Mouse (Mus musculus): ENCODE results near the gene Kpna7. TPM values are rescaled to one million over a fixed set of nuclear protein-coding genes. Genes with fewer than 3 reads are reported as not detected.
A peak's percentile ranks its signal among the peaks of the same experiment; 100 is the strongest.

Gene Kpna7
- polyA plus RNA-seq, 1 experiment from 2014 or later, result not detected

DNA sequence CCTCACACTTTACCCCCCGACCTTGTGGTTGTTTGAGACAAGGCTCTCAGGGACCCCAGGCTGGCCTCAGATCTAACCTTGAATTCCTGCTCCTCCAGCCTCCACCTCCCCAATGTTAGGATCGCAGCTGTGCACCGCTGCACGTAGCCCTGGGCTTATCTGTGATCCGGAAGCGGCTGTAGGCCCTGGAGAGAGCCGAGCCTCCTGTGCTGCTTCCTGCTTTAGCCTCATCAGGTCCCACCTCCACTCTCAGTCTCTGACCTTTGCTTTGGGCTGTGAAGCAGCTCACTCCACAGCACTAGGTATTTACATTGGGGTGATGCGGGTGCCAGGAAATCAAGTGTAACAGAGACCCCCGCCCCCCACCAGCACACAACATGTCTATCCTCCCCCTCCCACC is 79.3 kb downstream of the Kpna7 start:
- Histone ChIP-seq H3K4me3 (no peak overlapping the region), H3K9me3 (no peaks in the 10 kb centered on the region), H3K27ac (no peak overlapping the region), H3K36me3 (no peaks in the 10 kb centered on the region), H3K9ac (no peak overlapping the region), H3K4me1 (replicated peaks) (no peaks in the 10 kb centered on the region), H3K27me3 (no peaks in the 10 kb centered on the region), H3K4me2 (no peak overlapping the region)
- WGBS, result 89% methylated on average over 9 of the region's 9 CpGs
- ATAC-seq (ENCODE audit: low FRiP score), result no peak

DNA sequence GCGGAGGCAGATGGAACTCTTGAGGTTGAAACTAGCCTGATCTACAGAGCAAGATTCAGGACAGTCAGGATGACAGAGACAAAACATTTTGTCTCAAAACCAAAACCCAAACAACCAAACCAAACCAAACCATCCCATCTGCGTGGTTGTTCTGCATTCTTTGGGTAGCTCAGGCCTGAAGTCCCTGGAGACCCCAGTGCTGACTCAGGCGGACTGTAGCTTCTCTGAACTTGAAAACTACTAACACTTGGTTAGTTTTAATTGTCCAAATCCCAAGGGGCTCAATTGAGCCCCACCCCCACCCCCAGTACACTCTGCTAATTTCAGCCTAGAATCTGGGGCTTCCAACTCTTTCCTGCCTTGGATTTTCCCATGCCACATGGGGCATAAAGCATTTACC is 80.5 kb downstream of the Kpna7 start:
- Histone ChIP-seq H3K4me1 (replicated peaks) (no peaks in the 10 kb centered on the region), H3K36me3 (no peaks in the 10 kb centered on the region), H3K9ac (no peak overlapping the region), H3K4me3 (no peak overlapping the region), H3K27me3 (no peaks in the 10 kb centered on the region), H3K4me2 (no peak overlapping the region), H3K27ac (no peak overlapping the region), H3K9me3 (no peaks in the 10 kb centered on the region)
- no peak for ATAC-seq (ENCODE audit: low FRiP score)
- 85% methylated on average over 3 of the region's 3 CpGs for WGBS

DNA sequence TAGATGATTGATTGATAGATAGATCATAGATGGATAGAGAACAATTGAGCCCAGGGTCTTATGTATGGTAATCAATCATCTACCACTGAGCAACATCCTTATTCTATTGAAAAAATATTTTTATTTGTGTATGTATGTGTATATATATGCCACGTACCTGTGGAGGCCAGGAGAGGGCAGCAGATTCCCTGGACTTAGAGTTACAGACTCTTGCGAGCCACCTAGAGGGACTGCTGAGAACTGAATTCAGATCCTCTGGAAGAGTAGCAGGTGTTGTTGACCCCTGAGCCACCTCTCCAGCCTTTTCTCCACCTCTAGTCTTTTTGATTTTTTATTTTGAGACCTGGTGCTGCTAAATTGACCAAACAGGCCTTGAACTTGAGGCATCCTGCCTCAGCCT is 85.3 kb downstream of the Kpna7 start:
- H3K9me3 ChIP-seq, result no peaks in the 10 kb centered on the region
- H3K36me3 ChIP-seq, result no peaks in the 10 kb centered on the region
- no peaks in the 10 kb centered on the region for H3K4me1 ChIP-seq (replicated peaks)
- H3K4me2 ChIP-seq, result no peak overlapping the region
- ATAC-seq (ENCODE audit: low FRiP score), result no peak
- no peak overlapping the region for H3K9ac ChIP-seq
- no peak overlapping the region for H3K4me3 ChIP-seq
- no peak overlapping the region for H3K27ac ChIP-seq
- no peaks in the 10 kb centered on the region for H3K27me3 ChIP-seq
- 34% methylated on average over 2 of the region's 2 CpGs for WGBS

DNA sequence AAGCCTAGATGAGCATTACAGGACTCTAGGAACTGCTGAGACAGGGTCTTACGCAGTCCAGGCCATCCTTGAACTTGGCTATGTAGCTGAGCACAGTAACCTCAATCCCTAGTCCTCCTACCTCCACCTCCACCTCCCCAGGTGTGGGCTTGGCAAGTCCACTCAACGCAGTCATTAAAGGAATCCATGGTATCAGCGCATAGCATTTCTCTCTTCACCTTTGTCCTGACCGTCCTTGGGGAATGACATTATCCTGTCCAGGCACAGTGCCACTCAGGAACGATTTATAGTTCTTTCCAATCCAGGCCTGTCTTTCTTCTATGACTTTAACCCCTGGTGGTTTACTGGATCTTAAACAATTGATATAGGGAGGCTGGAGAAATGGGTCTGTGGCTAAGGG is 93.3 kb downstream of the Kpna7 start:
- Histone ChIP-seq H3K9me3 (no peaks in the 10 kb centered on the region), H3K4me2 (no peak overlapping the region), H3K27me3 (no peaks in the 10 kb centered on the region), H3K4me3 (no peak overlapping the region), H3K36me3 (no peaks in the 10 kb centered on the region), H3K4me1 (replicated peaks) (no peaks in the 10 kb centered on the region), H3K9ac (no peak overlapping the region), H3K27ac (no peak overlapping the region)
- WGBS, result 84% methylated on average over 5 of the region's 5 CpGs
- ATAC-seq (ENCODE audit: low FRiP score), result no peak

DNA sequence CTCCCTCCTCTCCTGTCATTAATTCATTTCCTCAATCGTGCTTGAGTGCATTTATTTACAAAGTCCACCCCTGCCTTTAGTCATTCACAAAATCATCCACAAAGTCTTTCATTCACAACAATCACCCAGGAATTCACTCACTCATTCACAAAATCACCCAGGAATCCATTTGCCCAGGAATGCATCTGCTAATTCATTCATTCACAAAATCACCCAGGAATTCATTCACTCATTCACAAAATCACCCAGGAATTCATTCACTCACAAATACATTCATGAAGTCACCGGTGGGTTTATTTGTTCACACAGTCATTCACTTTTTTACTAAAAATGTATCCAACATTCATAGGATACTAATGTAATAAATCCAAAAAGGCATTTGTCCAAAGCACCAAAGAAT is 93.8 kb downstream of the Kpna7 start:
- no peaks in the 10 kb centered on the region for H3K36me3 ChIP-seq
- H3K9ac ChIP-seq, result no peak overlapping the region
- no peak overlapping the region for H3K27ac ChIP-seq
- no peaks in the 10 kb centered on the region for H3K27me3 ChIP-seq
- H3K4me3 ChIP-seq, result no peak overlapping the region
- no peak for ATAC-seq (ENCODE audit: low FRiP score)
- H3K9me3 ChIP-seq, result no peaks in the 10 kb centered on the region
- H3K4me2 ChIP-seq, result no peak overlapping the region
- no peaks in the 10 kb centered on the region for H3K4me1 ChIP-seq (replicated peaks)
- WGBS, result 36% methylated on average over 2 of the region's 2 CpGs

DNA sequence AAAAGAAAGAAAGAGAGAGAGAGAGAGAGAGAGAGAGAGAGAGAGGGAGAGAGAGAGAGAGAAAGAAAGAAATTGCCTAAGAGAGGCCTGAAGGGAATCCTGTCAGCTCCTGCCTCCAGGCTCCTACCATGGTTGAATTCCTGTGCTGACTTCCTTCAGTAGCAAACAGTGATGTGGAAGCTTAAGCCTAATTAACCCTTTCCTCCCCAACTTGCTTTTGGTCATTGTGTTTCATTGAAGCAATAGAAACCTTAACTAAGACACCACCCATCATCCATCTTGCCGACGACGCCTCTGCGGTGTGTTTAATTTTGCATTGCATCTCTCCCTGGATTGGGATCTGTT is 94.8 kb downstream of the Kpna7 start:
- Histone ChIP-seq H3K27me3 (no peaks in the 10 kb centered on the region), H3K4me1 (replicated peaks) (no peaks in the 10 kb centered on the region), H3K4me2 (no peak overlapping the region), H3K27ac (no peak overlapping the region), H3K4me3 (no peak overlapping the region), H3K9me3 (0 out of 2 replicates have a peak, but pooled peaks cover 3% of the 10 kb centered on the region), H3K9ac (no peak overlapping the region), H3K36me3 (no peaks in the 10 kb centered on the region)
- WGBS, result 86% methylated on average over 4 of the region's 4 CpGs
- no peak for ATAC-seq (ENCODE audit: low FRiP score)

DNA sequence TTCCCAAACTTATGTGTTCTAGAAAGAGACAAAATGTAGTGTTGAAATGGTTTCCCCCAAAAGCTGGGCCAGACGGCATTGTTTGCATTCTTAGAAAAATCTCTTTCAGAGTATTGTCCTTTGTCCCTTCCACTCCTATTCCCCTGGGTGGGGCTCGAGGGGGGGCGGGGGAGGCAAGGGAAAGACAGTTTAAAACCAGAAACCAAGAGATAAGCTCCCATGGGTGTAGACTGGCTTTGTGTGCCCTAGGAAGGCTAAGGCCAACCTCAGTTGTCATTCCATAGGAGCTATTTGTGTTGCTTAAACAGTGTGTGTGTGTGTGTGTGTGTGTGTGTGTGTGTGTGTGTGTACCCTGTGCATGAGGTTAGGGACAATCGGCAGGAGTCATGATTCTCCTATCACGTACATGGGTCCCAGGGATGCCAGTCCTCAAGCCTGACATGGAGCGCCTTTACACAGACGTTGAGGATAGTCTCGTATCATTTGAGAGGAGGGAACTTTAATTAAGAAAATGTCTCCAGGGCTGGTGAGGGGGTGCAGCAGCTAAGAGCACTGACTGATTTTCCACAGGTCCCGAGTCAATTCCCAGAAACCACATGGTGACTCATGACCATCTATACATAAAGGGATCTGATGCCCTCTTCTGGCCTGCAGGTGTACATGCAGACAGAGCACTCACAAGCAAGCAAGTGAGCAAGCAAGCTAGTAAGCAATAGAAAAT is 95.3 kb downstream of the Kpna7 start:
- H3K36me3 ChIP-seq, result no peaks in the 10 kb centered on the region
- H3K27ac ChIP-seq, result no peak overlapping the region
- no peak overlapping the region for H3K9ac ChIP-seq
- H3K4me3 ChIP-seq, result no peak overlapping the region
- 58% methylated on average over 9 of the region's 9 CpGs for WGBS
- no peak overlapping the region for H3K4me2 ChIP-seq
- peak; percentile 39; the same call in 1 of the 2 replicates for ATAC-seq (ENCODE audit: low FRiP score)
- no peaks in the 10 kb centered on the region for H3K27me3 ChIP-seq
- H3K4me1 ChIP-seq (replicated peaks), result no peaks in the 10 kb centered on the region
- 0 out of 2 replicates have a peak, but pooled peaks cover 4% of the 10 kb centered on the region for H3K9me3 ChIP-seq

DNA sequence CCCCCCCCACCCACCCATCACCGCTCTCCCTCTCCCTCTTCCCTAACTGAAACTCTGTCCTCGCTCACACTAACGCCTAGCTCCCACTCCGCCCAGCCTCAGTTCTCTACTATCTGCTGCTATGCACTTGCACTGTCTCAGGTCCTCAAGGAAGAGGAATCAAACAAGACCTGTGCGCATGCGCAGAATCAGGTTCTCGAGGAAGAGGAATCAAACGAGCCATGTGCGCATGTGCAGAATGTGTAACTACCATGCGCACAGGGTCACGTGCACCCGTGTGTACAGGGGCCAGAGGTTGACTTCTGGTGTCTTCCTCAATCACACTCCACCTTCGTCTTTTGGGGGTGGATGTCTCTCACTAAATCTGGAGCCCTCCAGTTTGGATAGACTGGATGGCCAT is 96.3 kb downstream of the Kpna7 start:
- ATAC-seq (ENCODE audit: low FRiP score), result no peak
- H3K36me3 ChIP-seq, result no peaks in the 10 kb centered on the region
- WGBS, result 95% methylated on average over 13 of the region's 13 CpGs

DNA sequence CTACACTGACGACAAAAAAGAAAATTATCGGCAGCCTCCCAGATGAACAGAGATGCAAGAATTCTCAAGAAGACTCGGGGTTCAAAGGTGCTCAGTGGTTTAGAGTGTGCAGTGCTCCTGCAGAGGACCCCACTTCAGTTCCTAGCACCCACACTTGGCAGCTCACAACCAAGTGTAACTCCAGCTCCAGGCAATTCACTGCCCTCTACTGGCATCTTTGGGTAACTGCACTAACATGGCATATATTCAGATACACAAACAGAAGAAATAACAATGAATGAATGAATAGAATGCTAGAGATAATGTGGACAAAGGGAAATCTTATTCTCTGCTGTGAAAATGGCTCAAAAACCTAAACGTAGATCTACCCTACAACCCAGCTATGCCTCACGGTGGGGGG is 99.0 kb downstream of the Kpna7 start:
- Histone ChIP-seq H3K9me3 (0 out of 2 replicates have a peak, but pooled peaks cover 9% of the 10 kb centered on the region), H3K27me3 (no peaks in the 10 kb centered on the region), H3K27ac (no peak overlapping the region), H3K36me3 (no peaks in the 10 kb centered on the region), H3K4me3 (no peak overlapping the region), H3K9ac (no peak overlapping the region), H3K4me2 (no peak overlapping the region), H3K4me1 (replicated peaks) (no peaks in the 10 kb centered on the region)
- no peak for ATAC-seq (ENCODE audit: low FRiP score)
- 97% methylated on average over 5 of the region's 5 CpGs for WGBS

More for the DNA sequence above, 96.3 kb downstream of the Kpna7 start:
- Histone ChIP-seq H3K9ac (no peak overlapping the region), H3K4me2 (no peak overlapping the region), H3K27me3 (no peaks in the 10 kb centered on the region), H3K4me1 (replicated peaks) (no peaks in the 10 kb centered on the region), H3K9me3 (0 out of 2 replicates have a peak, but pooled peaks cover 9% of the 10 kb centered on the region), H3K27ac (no peak overlapping the region), H3K4me3 (no peak overlapping the region)

DNA sequence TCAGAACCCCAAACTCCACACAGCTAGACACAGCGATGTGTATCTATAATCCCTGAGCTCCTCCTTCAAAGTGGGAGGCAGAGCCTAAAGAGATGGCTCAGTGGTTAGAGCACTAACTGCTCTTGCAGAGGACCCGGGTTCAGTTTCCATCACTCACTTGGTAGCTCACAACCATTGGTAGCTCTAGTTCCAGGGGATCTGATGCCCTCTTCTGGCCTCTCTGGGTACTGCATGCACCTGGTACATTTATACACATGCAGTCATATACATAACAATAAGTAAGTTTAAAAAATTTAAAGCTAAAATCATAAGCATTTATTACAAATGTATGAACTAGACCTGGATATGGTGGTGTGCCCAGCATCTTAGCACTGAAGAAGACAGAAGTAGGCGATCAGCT is 100.6 kb downstream of the Kpna7 start:
- Histone ChIP-seq H3K9ac (no peak overlapping the region), H3K27me3 (no peaks in the 10 kb centered on the region), H3K9me3 (0 out of 2 replicates have a peak, but pooled peaks cover 9% of the 10 kb centered on the region), H3K36me3 (no peaks in the 10 kb centered on the region), H3K4me2 (no peak overlapping the region), H3K4me1 (replicated peaks) (no peaks in the 10 kb centered on the region), H3K4me3 (no peak overlapping the region), H3K27ac (no peak overlapping the region)
- WGBS, result 96% methylated on average over 3 of the region's 3 CpGs
- ATAC-seq (ENCODE audit: low FRiP score), result no peak

DNA sequence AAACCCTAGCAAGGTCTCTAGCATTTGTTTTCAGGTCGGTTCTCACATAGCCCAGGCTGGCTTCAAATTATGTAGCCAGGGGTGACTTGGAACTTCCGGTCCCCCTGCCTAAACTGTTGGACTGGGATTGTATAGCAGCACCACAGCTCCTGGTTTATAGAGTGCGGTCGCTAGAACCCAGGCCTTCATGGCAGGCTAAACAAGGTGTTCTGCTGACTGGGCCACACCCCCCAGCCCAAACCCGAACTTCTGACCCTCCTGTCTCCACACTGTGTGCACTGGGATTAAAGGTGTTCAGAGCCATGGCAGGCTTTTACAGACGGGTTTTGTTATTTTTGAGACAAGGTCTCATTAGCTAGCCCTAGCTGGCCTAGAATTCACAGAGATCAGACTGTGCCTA is 104.7 kb downstream of the Kpna7 start:
- Histone ChIP-seq H3K36me3 (no peaks in the 10 kb centered on the region), H3K27ac (no peak overlapping the region), H3K9me3 (0 out of 2 replicates have a peak, but pooled peaks cover 6% of the 10 kb centered on the region), H3K4me1 (replicated peaks) (no peaks in the 10 kb centered on the region), H3K4me3 (no peak overlapping the region), H3K4me2 (no peak overlapping the region), H3K9ac (no peak overlapping the region), H3K27me3 (no peaks in the 10 kb centered on the region)
- no peak for ATAC-seq (ENCODE audit: low FRiP score)
- 86% methylated on average over 6 of the region's 6 CpGs for WGBS

DNA sequence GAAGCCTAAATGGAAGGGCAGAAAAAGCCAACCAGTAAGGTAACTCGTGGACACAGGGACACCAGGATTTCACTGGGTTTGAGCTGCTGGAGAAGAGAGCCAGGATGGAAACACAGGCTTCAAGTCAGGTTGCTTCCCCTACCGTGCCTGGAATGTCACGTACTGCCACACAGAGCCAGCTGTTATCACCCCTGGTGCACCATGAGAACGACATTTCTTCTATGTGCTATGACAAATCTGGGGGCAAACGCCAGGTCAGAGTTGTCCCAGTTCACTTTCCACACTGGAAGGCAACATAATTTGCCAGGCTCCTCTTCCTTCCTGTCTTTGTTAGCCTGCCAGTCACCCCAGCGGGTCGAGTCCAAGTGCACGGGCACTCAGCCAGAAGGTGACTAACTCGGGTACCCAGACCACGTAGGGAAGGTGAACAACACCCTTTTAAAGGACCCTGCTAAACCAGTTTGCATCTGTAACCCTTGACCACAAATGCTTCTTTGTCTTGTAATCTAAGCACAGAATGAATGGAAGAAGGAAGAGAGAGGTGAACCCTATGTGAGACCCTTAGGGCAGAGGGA is 105.2 kb downstream of the Kpna7 start:
- Histone ChIP-seq H3K9ac (no peak overlapping the region), H3K4me3 (no peak overlapping the region), H3K4me1 (replicated peaks) (no peaks in the 10 kb centered on the region), H3K4me2 (no peak overlapping the region), H3K36me3 (no peaks in the 10 kb centered on the region), H3K9me3 (0 out of 2 replicates have a peak, but pooled peaks cover 6% of the 10 kb centered on the region), H3K27ac (no peak overlapping the region), H3K27me3 (no peaks in the 10 kb centered on the region)
- 76% methylated on average over 10 of the region's 10 CpGs for WGBS
- no peak for ATAC-seq (ENCODE audit: low FRiP score)

DNA sequence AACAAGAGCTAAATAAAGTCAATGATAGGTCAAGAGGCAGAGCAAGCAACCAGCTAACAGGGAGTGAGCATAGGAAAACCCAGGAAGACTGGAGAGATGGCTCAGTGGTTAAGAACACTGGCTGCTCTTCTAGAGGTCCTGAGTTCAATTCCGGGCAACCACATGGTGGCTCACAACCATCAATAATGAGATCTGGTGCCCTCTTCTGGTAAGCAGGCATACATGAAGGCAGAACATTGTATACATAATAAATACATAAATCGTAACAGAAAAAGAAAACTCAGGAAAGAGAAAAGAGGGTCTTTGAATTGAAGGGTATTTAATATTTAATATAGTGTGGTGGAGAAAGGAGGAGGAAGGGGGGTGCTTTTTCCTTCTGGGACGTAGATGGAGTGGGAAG is 112.6 kb downstream of the Kpna7 start:
- Histone ChIP-seq H3K9ac (no peak overlapping the region), H3K9me3 (no peaks in the 10 kb centered on the region), H3K36me3 (no peaks in the 10 kb centered on the region), H3K27ac (no peak overlapping the region), H3K27me3 (peaks cover 12% of the 10 kb centered on the region), H3K4me1 (replicated peaks) (peaks cover 6% of the 10 kb centered on the region), H3K4me2 (no peak overlapping the region), H3K4me3 (no peak overlapping the region)
- WGBS, result 81% methylated on average over 3 of the region's 3 CpGs
- ATAC-seq (ENCODE audit: low FRiP score), result no peak

Measured in hindbrain, embryonic 13.5 days (tissue).